Mouse (Mus musculus): ENCODE results near the gene Rtn3.
"Not testable (repeated sequence)": the region's sequence is repeated elsewhere in the genome, so short reads cannot be mapped to it uniquely, and the experiment has no call there.

The Rtn3 gene

GRCm38 (mm10) chr19:7423028-7423655 lies 59.9 kb downstream of the Rtn3 start:
- DNase-seq (ENCODE audit: low read depth, low spot score), result peak; percentile 68

GRCm38 (mm10) chr19:7422656-7423027 lies 60.4 kb downstream of the Rtn3 start:
- no peak for DNase-seq (ENCODE audit: low read depth, low spot score)

GRCm38 (mm10) chr19:7421602-7422591 lies 61.2 kb downstream of the Rtn3 start:
- no peak for DNase-seq (ENCODE audit: low read depth, low spot score)

GRCm38 (mm10) chr19:7420841-7421601 lies 62.1 kb downstream of the Rtn3 start:
- DNase-seq (ENCODE audit: low read depth, low spot score), result no peak

- DNase-seq (ENCODE audit: low read depth, low spot score), result no peak
These were observed 63.0 kb downstream of the Rtn3 start for GRCm38 (mm10) chr19:7420108-7420507.

- peak; percentile 20 for DNase-seq (ENCODE audit: low read depth, low spot score)
These were observed 63.9 kb downstream of the Rtn3 start for GRCm38 (mm10) chr19:7419134-7419533.

- peak; percentile 75 for DNase-seq (ENCODE audit: low read depth, low spot score)
These were observed 64.9 kb downstream of the Rtn3 start for GRCm38 (mm10) chr19:7417911-7418849.

- peak; percentile 84 for DNase-seq (ENCODE audit: low read depth, low spot score)
These were observed 66.0 kb downstream of the Rtn3 start, which contains the start of gene 2700081O15Rik for GRCm38 (mm10) chr19:7416834-7417735. Gene 2700081O15Rik, plus strand, starts transcription at chr19:7417625.

- DNase-seq (ENCODE audit: low read depth, low spot score), result peak; percentile 39
These were observed 66.9 kb downstream of the Rtn3 start for GRCm38 (mm10) chr19:7415916-7416833.

- no peak for DNase-seq (ENCODE audit: low read depth, low spot score)
These were observed 70.7 kb downstream of the Rtn3 start for GRCm38 (mm10) chr19:7412361-7412760.

- no peak for DNase-seq (ENCODE audit: low read depth, low spot score)
These were observed 78.4 kb downstream of the Rtn3 start for GRCm38 (mm10) chr19:7404623-7405229.

- DNase-seq (ENCODE audit: low read depth, low spot score), result no peak
These were observed 82.4 kb downstream of the Rtn3 start for GRCm38 (mm10) chr19:7400635-7401034.

GRCm38 (mm10) chr19:7398898-7399297 lies 84.2 kb downstream of the Rtn3 start:
- DNase-seq (ENCODE audit: low read depth, low spot score), result not testable (repeated sequence)

GRCm38 (mm10) chr19:7396867-7397826 lies 85.9 kb downstream of the Rtn3 start:
- DNase-seq (ENCODE audit: low read depth, low spot score), result peak; percentile 85

- DNase-seq (ENCODE audit: low read depth, low spot score), result no peak
These were observed 94.6 kb downstream of the Rtn3 start for GRCm38 (mm10) chr19:7388488-7388887.

- no peak for DNase-seq (ENCODE audit: low read depth, low spot score)
These were observed 97.0 kb downstream of the Rtn3 start for GRCm38 (mm10) chr19:7386042-7386441.
